Comparison of ENCODE assay signal across 27 mouse cellular contexts in the genomic region with DNA sequence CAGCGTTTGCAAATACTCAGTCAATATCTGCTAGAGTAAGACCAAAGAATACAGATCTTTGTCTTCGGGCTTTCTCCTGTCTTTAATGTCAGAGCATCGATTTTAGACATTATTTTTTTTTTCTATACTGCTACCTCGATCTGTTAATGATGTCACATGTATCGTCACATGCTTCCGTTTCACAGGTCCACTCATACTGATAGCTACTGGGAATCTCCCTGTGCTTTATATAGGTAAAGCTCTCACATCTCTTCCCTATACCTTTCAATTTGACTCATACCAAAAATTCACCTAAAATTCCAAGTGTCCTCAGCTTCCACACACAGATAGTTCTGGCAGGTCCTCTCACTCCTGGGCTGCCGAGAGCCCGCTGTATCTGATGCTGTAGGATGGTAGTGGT.
DNase-seq lines count a peak whose midpoint lies in the region; ATAC-seq lines count a peak whose summit lies in the region.
"Had no signal": no experiment of that assay in that cellular context is flagged by ENCODE, and none has a peak within 500 bp of the region (broad histone marks: within the 10 kb centered on the region; RNA-seq: fewer than 3 reads in every experiment).

No protein-coding gene starts in this region.

- H3K4me3 ChIP-seq in heart, embryonic 10.5 days, result no peak overlapping the region
- H3K4me3 ChIP-seq: embryonic facial prominence, embryonic 10.5 days; embryonic facial prominence, embryonic 13.5 days; erythroblast, embryonic 14.5 days; forebrain, embryonic 12.5 days; forebrain, embryonic 15.5 days; heart, adult 2 months; hindbrain, embryonic 10.5 days; hindbrain, embryonic 13.5 days had no signal

- no peaks in the 10 kb centered on the region for H3K27me3 ChIP-seq in heart, embryonic 10.5 days (ENCODE audit: insufficient read depth, poor library complexity, severe bottlenecking)
- H3K27me3 ChIP-seq in splenic B cell, adult 2 months (ENCODE audit: control insufficient read depth, insufficient read depth, low read length, poor library complexity, severe bottlenecking), result no peaks in the 10 kb centered on the region
- H3K27me3 ChIP-seq: embryonic facial prominence, embryonic 13.5 days; forebrain, embryonic 12.5 days; forebrain, embryonic 15.5 days; hindbrain, embryonic 13.5 days; Patski had no signal

- WGBS in heart, embryonic 10.5 days, result 86% methylated on average over 8 of the region's 8 CpGs

- H3K27ac ChIP-seq in heart, embryonic 10.5 days, result 0 out of 2 replicates have a peak overlapping the region, but pooled peaks have one; percentile 22
- H3K27ac ChIP-seq: embryonic facial prominence, embryonic 10.5 days; embryonic facial prominence, embryonic 13.5 days; forebrain, embryonic 12.5 days; forebrain, embryonic 15.5 days; heart, adult 2 months; hindbrain, embryonic 10.5 days; hindbrain, embryonic 13.5 days had no signal

- intact Hi-C loops in heart, postnatal 14 days (cut with DNase I), result no loop called here
- intact Hi-C loops in gastrocnemius, postnatal 14 days (cut with DNase I; ENCODE audit: low total_unique reads), result no loop called here

- H3K36me3 ChIP-seq in heart, embryonic 10.5 days, result no peaks in the 10 kb centered on the region
- no peaks in the 10 kb centered on the region for H3K36me3 ChIP-seq in splenic B cell, adult 2 months (ENCODE audit: control insufficient read depth, insufficient read depth, low read length, poor library complexity, severe bottlenecking)
- H3K36me3 ChIP-seq: embryonic facial prominence, embryonic 10.5 days; embryonic facial prominence, embryonic 13.5 days; forebrain, embryonic 12.5 days; forebrain, embryonic 15.5 days; hindbrain, embryonic 10.5 days; hindbrain, embryonic 13.5 days had no signal

- peaks cover 37% of the 10 kb centered on the region for H3K4me1 ChIP-seq in heart, embryonic 10.5 days

- no peak for DNase-seq in heart, embryonic 10.5 days (ENCODE audit: low spot score)
- no peak for DNase-seq in heart, postnatal 14 days
- DNase-seq in splenic B cell, adult 2 months (ENCODE audit: low read depth, low spot score), result peak; percentile 4
- DNase-seq in gastrocnemius, postnatal 14 days, result no peak
- no peak for DNase-seq in adrenal gland, postnatal 36 days
- DNase-seq: adrenal gland, adult 2 months; adrenal gland, postnatal 14 days; cerebellum, adult 11-12 months; cerebellum, adult 8-10 months; cerebellum, postnatal 10 days; cerebellum, postnatal 36 days; embryo, embryonic 11 days; gastrocnemius, postnatal 36 days; heart, adult 2 months; heart, postnatal 36 days had no signal

- H3K9me3 ChIP-seq in heart, embryonic 10.5 days, result no peaks in the 10 kb centered on the region
- H3K9me3 ChIP-seq: embryonic facial prominence, embryonic 10.5 days; embryonic facial prominence, embryonic 13.5 days; forebrain, embryonic 12.5 days; forebrain, embryonic 15.5 days; G1E; hindbrain, embryonic 10.5 days; hindbrain, embryonic 13.5 days had no signal

- peak; percentile 62 for ATAC-seq in activated CD4-positive, CD25-positive, alpha-beta regulatory T cell, adult 4 months
- ATAC-seq: forebrain, embryonic 15.5 days; hindbrain, embryonic 16.5 days; intestine, postnatal 0 days; Patski had no signal
